Mouse (Mus musculus): ENCODE results near the gene Slc27a2.
"Not testable (repeated sequence)": the region's sequence is repeated elsewhere in the genome, so short reads cannot be mapped to it uniquely, and the experiment has no call there.

The Slc27a2 gene

DNA sequence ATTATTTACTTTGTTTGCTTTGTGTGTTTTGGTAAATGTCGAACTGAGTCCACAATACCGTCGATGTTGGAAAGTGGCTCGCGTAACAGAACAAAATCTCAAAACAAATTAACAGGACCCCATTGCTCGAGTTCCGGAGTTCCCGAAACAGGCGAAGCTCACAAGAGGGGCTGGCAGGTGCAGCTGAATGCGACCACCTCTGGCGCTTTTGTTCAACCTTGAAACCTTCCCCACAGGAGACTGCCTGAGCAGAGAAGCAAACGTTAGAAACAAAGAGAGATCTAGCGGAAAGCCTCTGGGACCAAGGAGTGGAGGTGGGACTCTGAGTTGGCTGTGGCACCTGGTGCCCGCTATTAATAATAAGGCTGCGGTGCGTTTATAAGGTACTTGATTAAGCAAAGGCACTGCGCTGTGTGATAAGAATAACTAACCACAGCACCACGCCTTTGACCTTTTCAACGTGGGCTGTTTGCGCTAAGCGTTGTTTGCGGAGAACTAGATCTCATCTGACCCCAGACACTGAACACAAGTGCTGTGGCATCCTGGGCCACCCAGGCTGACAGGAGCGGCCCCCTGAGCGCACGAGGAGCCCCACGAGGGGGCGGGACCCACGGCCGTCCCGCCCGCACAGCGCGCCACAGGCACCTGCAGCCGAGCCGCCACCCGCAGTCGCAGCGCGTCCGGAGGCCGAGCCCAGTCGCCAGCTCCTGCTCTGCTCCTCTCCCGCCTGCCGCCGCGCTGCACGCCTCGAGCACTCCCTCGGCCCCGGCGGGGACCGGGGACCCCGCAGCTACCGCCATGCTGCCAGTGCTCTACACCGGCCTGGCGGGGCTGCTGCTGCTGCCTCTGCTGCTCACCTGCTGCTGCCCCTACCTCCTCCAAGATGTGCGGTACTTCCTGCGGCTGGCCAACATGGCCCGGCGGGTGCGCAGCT is at the start of gene Slc27a2:
Slc27a2 (plus strand) TSS at position 51 of the 934 bp plus-strand sequence.
- DNase-seq (ENCODE audit: low read depth, low spot score) = peak; percentile 18

DNA sequence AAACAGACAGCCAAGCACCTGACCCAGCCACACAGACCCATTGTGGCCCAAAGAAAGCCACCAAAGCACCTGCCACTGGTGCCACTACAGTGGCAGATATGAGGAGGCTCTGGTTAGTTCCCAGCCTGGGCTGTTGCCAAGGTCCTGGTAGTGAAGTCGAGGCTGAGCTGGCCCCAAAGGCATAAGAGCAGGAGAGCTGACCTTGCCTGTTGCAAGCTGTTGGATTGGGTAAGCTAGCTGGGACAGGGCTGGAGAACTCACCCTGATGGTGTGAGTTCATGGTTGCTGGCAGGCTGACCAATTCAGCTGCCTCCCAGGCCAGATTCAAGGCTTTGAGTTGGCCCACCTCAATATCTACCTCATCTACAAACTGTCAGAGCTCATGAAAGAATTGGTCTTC is 47.1 kb upstream of the Slc27a2 start:
- DNase-seq (ENCODE audit: low read depth, low spot score) = no peak

DNA sequence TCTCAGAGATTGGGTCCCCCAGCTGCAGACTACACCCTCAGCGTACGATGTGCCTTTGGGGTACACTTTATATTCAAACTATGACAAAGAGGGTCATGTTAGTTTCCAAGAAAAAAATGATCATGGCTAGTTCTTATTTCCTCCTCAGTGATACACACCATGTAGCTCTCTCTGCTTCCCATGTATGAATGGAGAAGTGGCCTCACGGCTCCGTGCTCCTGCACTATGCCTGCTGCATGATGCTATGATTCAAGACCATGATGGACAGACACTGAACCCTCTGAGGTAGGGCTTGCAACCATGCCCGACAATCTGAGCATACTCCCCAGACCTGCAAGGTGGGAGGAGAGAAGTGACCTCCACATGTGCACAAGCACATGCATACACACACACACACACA is 44.7 kb upstream of the Slc27a2 start:
- no peak for DNase-seq (ENCODE audit: low read depth, low spot score)

DNA sequence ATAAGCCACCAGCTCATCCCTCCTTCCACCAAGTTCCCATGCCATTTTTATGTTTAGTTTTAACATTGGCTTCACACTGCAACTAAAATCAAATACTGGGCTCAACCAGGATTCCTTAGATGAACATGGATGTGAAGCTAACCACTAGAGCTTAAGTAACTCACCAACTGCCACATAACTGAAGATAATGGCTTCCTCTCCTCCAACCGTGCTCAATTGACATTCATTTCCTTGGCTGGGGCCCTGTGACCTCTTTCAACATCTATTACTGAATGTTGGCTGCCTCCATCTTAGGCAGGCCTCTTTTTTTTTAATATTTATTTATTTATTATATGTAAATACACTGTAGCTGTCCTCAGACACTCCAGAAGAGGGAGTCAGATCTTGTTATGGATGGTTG is 44.0 kb upstream of the Slc27a2 start:
- DNase-seq (ENCODE audit: low read depth, low spot score) = no peak

DNA sequence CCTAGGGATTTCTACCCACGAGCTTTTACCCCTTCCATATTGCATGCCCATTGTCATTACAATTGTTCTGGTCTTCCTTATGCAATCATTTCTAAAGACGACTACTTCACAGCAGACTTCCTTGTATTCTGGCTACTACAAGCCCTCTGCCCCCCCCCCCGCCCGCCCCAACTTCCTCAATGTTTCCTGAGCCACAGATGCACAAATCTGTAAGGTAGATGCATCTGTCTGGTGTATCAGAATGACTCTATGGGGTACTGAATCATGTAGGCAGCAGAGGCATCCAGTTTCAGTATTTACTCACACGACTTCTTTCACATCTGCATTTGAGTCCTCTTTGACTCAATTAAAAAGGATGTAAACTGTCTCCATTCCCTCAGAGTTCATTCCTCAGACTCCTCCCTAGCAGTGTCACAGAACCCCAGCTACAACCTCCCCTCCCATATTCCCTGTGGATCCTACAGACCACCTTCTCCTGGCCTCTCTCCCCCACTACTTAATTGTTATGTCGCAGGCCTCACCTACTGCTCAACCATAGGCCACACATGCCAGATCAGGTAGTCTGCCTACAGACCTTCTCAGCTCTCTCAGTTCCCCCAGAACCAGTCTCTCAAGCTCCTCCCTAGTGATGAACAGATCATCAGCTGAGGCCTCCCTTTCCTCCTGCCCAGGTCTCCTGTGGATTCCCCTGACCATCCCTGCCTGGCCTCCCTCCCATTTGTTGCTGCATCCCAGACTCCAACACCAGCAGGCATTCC is 37.0 kb upstream of the Slc27a2 start:
- no peak for DNase-seq (ENCODE audit: low read depth, low spot score)

DNA sequence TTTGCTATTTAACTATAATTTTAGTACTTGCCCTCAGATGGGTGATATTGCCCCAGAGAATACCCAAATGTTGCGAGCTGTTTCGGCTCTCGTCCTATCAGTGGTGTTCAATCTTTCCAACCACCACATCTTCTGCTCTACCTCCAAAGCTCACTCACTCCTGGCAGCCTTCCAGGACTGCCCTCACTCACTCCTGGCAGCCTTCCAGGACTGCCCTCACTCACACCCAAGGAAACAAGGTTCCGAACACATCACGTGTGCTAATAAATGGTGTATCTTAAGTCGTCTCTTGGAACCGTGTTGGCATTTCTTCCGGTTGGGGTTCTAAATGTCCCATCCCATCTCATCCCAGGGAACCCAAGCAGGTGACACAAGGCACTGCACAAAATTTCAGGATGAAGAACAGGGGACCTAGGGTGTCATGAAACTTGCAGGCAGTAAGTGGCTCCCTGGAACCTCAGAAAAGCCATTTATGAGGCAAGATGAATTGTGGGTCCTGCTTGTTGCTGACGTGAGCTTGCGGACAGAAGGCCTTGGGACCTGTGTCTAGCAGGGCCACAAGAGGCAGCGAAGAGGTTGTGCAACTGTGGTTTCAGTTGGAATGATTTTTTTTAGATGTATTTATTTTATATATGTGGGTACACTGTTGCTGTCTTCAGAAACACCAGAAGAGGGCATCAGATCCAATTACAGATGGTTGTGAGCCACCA is 32.2 kb upstream of the Slc27a2 start:
- DNase-seq (ENCODE audit: low read depth, low spot score) = no peak

DNA sequence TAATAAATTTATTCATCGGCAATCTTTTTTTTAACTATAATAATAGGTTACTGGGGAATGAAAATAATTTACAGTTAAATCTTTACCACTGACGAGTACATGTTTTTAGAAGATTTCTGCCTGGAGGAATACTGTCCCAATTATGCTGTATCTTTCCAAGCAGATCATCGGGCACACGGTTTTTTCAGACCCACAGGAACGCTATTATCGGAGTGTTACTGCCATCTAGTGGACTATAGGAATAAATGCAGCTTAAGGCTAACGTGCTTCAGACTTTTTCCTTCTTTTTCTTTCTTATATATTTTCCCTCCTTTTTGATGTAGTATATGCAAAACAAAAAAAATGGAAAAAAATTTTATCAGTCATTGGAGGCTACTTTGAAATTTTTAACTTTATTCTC is 31.4 kb upstream of the Slc27a2 start:
- peak; percentile 59 for DNase-seq (ENCODE audit: low read depth, low spot score)

DNA sequence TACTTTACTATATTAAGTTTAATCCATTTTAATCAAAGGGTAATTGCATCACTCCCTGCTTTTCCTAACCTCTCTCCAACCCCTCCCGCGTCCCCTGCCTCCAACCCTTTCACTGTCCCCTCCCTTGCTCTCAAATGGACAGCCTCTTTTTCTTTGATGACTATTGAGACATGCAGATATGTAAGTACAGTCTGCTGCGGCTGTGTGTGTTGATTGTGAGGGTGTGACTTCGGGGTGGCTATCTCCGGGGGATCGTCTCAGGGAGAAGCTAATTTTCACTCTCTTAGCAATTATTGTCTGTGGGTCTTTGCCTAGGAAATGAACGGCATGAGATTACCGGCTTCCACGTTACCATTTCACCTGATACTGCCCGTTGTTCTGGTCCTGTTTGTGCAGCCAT is 30.7 kb upstream of the Slc27a2 start:
- DNase-seq (ENCODE audit: low read depth, low spot score) = no peak

DNA sequence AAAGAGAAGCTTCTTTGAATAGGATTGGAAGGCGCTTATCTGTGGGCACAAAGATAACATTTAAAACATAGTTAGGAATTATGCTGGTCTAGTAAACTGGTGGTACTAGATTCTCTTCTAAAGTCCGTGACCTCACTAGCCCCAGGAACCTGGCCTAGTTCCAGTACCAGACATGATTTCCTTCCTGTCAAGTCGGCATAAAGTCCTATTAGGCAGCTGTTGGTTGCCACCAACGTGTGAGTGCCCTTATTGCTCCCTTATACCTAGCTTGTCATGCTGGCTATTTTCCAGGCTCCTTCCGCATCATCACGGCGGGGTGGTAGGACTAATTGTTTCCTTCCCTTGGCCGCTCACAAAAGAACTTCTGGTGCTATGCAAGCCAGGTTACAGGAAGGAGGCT is 30.2 kb upstream of the Slc27a2 start:
- no peak for DNase-seq (ENCODE audit: low read depth, low spot score)

DNA sequence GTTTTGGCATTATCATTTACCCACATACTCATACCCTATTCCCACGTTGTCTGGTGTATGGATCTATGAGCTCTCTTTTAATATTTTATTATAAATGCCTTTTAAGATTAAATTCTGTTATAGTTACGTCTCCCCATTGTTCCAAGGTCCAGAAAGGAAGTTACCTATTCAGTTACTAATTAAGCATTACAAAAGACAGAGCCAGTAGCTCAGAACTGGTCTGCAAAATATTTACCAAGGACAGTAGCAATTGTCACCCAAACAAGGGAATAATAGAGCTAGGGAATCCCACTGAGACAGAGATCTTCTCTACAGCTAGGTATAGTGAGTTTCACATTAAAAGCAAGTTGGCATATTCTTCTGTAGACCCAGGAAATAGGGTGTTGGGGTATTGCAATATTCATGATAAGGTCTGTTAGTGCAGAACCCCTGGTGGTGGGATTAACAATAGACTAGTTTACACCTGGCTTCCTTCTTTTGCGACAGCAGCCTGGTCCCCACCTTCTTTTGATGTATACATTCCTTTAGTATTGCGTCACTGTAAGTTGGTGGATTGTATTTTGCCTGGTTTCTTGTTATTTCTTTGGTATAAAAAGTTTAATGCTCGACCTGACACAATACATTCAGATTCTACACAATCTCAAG is 29.0 kb upstream of the Slc27a2 start:
- DNase-seq (ENCODE audit: low read depth, low spot score) = not testable (repeated sequence)

DNA sequence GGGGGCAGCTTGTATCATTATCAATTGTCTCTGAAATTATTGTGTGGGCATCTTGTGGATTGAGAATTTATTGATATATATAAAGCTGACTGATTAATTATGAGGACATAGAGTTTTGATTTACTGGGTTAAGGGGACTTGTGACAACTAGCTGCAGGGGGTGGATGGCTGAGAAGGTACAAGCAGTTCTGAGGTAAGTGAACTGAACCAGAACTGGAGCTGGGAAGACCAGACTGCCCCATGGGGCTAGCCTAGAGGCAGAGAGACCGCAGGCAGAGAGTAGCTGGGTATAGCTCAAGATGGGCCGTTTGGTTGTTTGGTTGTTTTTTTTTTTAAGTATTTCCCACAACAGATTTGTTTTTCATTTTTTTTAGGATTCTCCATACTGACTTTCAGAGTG is 27.9 kb upstream of the Slc27a2 start:
- DNase-seq (ENCODE audit: low read depth, low spot score) = no peak

DNA sequence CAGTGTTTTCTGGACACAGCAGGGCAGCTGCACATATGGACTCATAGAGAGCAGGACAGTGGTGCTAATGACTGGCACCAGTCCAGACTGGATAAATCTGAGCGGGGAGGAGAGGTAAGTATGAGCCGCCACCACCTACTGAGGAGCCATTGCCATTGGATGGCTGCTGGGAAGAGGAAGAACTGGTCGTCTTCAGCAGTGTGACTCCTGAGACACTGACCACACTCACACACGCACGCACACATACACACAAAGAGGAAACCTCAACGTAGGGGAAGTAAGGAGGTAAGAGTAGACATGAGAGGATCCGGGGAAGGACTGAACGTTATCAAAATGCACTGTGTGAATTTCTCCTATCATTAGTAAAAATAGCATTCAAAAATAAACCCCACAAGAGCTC is 24.7 kb upstream of the Slc27a2 start:
- DNase-seq (ENCODE audit: low read depth, low spot score) = no peak

DNA sequence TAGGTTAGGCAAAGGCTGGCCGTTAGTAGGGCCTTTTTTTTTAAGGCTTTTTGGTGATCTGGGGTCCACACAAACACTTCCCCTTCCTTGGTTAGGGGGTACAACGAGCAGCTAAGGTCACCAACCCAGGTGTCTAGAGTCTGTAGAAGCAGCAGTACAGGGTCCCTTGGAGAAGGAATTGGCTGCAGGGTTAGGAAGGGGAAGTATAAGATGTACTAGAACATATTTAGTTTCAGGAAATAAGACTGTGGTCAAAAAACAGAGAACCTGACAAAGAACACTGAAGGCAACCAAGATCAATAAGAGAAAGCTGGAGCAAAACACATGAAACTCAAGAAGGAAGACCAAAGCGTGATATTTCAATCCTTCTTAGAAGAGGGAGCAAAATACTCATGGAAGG is 21.6 kb upstream of the Slc27a2 start:
- DNase-seq (ENCODE audit: low read depth, low spot score) = no peak

DNA sequence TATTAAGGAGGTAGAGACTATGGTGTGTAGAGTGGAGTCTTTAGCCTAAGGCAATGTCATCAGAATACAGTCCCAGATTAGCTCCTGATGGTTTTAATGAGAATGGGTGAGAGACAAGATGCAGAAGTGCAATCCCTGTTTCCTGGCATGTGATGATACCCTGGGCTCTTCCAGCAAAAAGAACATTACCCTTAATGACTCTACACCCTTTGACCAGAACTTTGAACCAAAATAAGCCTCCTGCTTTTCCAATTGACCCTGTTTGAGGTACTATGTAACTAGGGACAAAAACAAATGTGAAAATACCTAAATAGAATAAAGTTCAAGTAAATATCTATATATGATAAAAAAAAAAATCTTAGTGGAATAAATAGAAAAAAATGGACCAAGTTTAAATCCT is 14.6 kb upstream of the Slc27a2 start:
- no peak for DNase-seq (ENCODE audit: low read depth, low spot score)

DNA sequence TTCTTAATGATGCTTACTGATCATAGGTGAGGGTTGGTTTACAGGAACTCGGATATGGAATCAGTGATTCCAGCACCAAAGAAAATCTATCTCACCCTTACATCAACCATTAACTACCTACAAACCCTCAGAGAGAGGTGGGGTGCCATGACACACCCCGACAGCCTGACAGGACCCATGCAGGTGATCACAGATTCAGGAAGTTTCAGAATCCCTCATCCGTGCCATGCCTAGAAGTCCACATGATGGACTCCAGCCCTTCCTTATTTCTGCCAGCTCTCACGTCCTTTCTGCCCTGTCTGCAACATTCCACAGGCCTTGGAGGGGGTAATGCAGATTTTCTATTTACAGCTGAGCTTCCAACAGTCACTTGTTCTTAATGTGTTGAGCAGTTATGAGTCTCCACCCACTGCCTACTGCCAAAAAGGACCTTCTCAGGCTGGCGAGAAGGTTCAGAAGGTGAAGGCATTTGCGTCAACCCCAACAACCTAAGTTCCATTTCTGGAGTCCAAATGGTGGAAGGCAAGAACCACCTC is 11.7 kb upstream of the Slc27a2 start:
- no peak for DNase-seq (ENCODE audit: low read depth, low spot score)

DNA sequence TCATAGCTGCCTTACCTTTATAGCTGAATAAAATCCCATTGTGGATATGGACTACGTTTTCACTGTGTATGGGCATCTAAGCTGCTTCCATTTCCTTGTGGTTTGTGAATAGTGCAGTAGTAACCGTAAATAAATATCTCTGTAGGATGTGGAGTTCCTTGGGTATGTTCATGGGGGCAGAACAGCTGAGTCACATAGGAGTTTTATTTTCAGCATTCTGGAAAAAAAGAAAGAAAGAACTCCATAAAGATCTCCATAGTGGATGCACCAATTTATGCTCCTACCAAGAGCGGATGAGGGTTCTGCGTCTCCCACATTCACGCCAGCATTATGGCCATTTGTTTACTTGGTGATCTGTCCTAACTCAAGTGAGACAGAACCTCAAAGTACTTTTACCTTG is 10.0 kb upstream of the Slc27a2 start:
- DNase-seq (ENCODE audit: low read depth, low spot score) = no peak

DNA sequence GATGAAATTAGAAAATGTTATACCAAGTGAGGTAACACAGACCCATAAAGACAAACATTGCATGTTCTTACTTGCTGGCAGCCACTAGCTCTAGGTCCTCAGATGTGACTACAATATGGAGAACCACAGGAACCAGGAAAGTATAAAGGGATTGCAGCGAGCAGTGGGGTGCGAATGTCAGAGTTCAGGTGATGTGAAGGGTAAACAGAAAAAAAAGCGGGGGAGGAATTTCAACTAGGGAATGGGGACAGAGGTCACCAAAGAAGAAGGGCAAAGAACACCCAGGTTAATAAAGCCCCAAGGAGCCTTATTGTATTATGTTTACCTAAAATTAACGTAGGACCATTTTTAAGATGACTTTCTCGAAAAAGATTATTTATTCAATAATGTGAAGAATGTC is 6.9 kb upstream of the Slc27a2 start:
- DNase-seq (ENCODE audit: low read depth, low spot score) = no peak

DNA sequence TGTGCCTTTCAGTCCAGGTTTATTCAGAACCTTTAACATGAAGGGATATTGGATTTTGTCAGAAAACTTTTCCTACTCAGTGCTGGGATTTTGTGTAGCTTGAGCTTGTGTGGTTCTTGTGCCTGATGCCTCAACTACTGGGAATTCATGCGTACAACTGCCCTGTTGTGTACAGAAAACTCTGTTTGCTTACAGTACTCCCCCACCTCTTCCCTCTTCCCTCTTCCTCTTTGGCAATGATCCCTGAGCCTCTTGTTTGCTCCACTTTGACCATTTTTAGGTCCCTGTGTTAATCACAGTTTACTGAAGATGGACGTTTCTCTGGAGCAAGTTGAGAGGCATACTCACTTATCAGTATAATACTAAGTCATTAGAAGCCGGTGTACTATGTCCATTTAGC is 5.8 kb upstream of the Slc27a2 start:
- no peak for DNase-seq (ENCODE audit: low read depth, low spot score)

DNA sequence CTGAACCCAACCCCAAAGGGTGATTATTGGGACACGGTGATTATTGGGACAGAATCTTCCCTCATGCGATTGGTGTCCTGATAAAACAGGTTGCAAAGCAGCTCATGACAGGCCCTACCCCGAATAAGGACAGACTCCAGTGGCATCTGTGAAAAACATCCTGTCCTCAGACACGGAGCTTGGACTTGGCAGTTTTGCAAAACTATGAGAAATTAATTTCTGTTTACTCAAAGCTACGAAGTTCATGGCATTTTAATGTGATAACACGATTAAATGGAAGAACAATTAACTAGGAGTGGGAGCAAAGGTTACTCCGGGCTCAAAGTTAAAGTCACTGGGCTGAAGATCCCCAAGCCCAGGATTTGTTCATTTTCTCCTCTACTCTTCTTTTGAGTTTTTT is 2.5 kb upstream of the Slc27a2 start:
- DNase-seq (ENCODE audit: low read depth, low spot score) = no peak

DNA sequence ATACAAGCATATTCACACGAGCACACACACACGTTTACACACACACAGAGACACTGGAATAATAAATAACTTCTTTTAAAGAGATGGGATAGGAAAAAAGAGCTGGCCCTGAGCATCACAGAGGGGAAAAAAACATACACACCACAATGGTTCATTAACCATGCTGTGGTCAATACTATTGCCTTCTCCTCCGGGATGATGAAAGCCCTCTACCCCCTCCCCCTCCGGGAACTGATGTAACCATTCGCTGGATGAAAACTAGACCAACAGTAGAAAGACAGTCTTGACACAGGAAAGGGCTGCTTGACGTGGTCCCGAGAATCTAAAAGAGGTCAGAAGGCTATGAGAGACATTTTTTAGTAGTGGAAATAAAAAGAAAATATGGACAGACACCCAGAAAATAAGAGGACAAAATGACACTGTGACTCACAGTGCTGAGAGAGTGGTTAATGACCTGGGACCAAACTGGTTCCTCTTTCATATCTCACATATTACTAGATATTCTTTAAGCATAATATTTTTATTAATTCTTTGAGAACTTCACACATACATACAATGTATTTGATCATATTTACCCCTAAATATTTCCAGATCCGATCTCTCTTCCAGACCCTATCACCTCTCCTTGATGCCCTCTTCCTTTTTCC is 840 bp upstream of the Slc27a2 start:
- no peak for DNase-seq (ENCODE audit: low read depth, low spot score)

DNA sequence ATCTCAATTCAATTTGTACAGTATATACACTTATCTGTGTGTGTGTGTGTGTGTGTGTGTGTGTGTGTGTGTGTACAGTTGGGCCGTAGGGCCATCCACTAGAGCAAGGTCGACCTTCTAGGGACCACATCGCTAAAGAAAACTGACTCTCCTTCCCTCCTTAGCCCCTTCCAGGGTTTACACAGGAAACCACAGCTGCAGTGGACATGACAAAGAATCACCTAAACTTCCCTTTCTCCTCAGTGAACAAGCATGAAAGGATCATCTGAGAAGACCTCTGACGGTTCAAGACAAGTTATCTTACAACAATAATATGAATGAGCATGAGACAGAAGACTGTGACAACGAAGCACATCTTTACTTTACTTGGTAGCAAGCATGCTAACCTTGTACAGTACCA is 311 bp upstream of the Slc27a2 start:
- no peak for DNase-seq (ENCODE audit: low read depth, low spot score)

Data from forelimb bud, embryonic 11.5 days (tissue).